Mouse (Mus musculus) E14TG2a.4 (cell line): ENCODE measurements around the gene Ntn5.

Experiments
- H3K27me3 ChIP-seq: 2 replicates; pipeline ENCODE4 v1.6.1; 2014; ENCODE audit warnings: low read length, control low read depth; ENCODE audit not compliant: insufficient read depth
- H3K36me3 ChIP-seq: 2 replicates; pipeline ENCODE4 v1.6.1; 2014; ENCODE audit warnings: low read length, control low read depth; ENCODE audit not compliant: insufficient read depth
- H3K4me1 ChIP-seq: replicated peaks from 2 replicates; pipeline ENCODE4 v1.6.1; 2014; ENCODE audit warnings: low read depth, low read length, control low read depth
- H3K4me3 ChIP-seq: replicated peaks from 2 replicates; pipeline ENCODE4 v1.5.1; 2014; ENCODE audit warnings: mild to moderate bottlenecking, low read length
- H3K9me3 ChIP-seq: 2 replicates; pipeline ENCODE4 v1.6.1; 2014; ENCODE audit warnings: low read length, control low read depth
- CTCF ChIP-seq: conservative IDR thresholded peaks from 2 replicates; pipeline ENCODE4 v1.5.1; 2014; ENCODE audit warnings: low read length
- NANOG ChIP-seq: IDR thresholded peaks from 2 replicates; pipeline ENCODE4 v1.6.1; 2014; ENCODE audit warnings: borderline replicate concordance, low read length, mixed read lengths
- POU5F1 ChIP-seq: IDR thresholded peaks from 2 replicates; pipeline ENCODE4 v1.6.1; 2014; ENCODE audit warnings: low read length, borderline replicate concordance

Gene Ntn5

DNA sequence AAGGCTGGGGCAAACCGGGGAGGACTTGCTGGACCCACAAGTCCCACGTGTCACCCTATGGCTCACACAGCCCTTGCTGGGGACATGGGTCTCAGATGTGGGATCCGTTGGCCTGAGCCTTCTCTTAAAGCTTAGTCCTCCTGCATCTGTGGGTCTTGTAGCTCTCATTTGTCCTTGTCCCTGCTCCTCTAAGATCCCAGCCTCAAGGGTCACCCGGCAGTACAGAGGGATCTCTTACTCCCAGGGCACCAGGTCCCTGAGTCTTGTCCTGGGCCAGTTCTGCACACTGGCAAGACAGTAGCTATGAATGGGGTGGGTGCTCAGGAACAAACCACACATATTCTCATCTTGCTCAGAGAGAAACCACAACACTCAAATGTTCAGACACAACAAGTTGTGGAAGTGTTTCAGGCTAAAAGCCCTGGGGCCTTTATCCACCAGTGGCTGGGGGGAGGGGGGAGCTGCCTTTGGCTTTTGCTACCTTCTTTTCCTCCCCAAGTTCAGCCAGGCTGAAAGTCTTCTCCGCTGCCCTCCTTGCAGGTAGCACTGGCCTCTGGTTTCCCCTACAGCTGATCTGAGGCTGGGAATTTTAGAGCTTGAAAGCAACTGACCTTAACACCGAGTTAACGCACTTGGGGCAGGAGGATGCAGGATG, at the start of gene Ntn5:
Ntn5 (plus strand) TSS at position 627 of the 655 bp plus-strand sequence.
- TF ChIP-seq CTCF (no peak), NANOG (no peak), POU5F1 (no peak)
- Histone ChIP-seq H3K4me3 (peak within 1 kb of the TSS; percentile 48), H3K9me3 (no peaks in the 10 kb centered on the region), H3K36me3 (no peaks in the 10 kb centered on the region; the same call in 1 of the 2 replicates), H3K27me3 (peaks cover 10% of the 10 kb centered on the region), H3K4me1 (peaks cover 44% of the 10 kb centered on the region)

DNA sequence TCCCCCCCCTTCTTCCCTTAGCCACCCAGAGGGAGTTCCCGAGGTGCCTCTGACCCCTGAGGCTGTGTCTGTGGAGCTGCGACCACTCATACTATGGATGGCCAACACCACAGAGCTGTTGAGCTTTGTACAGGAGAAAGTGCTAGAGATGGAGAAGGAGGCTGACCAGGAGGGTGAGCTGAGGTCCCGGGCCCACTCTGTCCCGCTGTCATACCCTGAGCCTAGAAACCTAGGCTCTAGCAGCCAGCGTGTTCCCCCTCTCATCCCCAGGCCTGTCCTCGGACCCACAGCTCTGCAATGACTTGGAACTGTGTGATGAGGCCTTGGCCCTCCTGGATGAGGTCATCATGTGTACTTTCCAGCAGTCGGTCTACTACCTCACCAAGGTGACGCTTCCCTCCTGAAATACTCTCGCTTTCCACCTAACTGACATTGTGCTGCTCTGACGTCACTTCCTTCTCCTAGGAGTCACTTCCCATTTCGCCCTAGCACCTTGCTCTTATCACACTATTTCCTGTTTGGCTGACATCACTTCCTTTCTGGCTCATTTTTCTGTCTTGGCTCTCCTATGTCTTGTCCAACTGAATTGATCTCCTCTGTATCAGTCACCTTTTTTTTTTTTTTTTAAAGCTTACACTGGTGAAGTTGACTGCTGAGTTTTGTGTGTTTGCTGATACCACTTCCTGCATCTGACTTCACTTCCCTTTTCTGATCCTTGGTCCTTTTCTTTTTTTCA, 48.7 kb upstream of the Ntn5 start:
- H3K4me3 ChIP-seq: no peak overlapping the region
- H3K27me3 ChIP-seq: peaks cover 43% of the 10 kb centered on the region
- TF ChIP-seq NANOG: no peak
- no peak for TF ChIP-seq CTCF
- TF ChIP-seq POU5F1: no peak
- no peaks in the 10 kb centered on the region for H3K9me3 ChIP-seq
- peaks cover 16% of the 10 kb centered on the region for H3K36me3 ChIP-seq
- peaks cover 70% of the 10 kb centered on the region for H3K4me1 ChIP-seq

DNA sequence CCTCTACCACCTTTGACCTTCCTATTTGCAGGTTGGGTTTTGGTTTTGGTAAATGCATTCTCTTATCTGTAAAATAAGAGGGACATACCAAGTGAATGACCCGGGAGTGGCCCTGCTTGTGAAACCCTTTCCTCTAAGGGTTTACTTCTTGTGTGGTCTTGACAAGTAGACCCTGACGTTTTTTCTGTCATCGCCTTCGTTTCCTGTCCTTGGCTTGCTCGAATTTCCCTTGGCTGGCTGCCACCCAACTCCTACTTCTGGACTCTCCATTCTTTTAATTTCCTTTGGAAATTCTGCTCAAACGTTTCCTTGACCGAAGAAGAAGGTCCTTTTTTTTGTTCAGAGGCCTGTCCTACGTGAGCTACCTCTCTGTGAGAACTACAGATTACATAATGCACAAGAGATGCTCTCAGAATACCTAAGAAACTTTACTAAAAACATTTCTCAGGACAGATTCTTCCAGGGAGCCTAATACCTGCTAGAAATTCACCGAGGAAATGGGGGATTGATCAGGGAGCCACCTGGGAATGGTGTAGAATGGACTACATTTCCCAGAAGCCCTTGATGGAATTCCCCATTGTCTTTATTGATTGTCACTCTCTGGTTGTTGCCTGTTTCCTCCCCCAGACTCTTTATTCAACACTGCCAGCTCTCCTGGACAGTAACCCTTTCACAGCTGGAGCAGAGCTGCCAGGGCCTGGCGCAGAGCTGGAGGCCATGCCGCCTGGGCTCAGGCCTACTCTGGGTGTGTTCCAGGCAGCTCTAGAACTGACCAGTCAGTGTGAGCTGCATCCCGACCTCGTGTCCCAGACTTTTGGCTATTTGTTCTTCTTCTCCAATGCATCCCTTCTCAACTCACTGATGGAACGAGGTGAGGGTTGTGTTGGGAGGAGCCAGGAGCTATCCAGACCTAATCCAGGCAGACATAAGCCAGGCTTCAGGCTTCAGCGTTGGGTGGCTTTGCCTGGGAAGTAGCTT, 47.8 kb upstream of the Ntn5 start:
- TF ChIP-seq CTCF (no peak), POU5F1 (no peak), NANOG (no peak; the same call in 1 of the 2 replicates)
- Histone ChIP-seq H3K4me3 (no peak overlapping the region), H3K36me3 (peaks cover 16% of the 10 kb centered on the region)

DNA sequence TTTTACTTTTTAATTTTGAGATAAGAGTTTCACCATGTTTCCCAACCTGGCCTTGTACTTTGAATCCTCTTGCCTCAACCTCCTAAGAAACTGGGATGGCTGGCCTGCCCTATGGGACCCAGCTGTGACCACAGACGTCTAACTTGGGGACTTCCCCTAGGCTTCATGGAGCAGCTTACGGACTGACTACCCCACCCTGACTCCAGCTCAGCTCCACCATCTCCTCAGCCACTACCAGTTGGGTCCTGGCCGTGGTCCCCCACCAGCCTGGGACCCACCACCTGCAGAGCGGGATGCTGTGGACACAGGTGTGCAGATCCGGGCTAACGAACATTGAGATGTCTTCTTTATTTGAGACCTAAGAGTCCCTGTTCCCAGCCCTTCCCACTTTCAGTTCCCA, 46.1 kb upstream of the Ntn5 start:
- Histone ChIP-seq H3K4me3 (no peak overlapping the region), H3K4me1 (peaks cover 83% of the 10 kb centered on the region), H3K9me3 (no peaks in the 10 kb centered on the region), H3K36me3 (peaks cover 16% of the 10 kb centered on the region), H3K27me3 (peaks cover 50% of the 10 kb centered on the region)
- no peak for TF ChIP-seq CTCF
- no peak for TF ChIP-seq NANOG
- no peak for TF ChIP-seq POU5F1

More for the DNA sequence above, 47.8 kb upstream of the Ntn5 start:
- peaks cover 70% of the 10 kb centered on the region for H3K4me1 ChIP-seq
- H3K27me3 ChIP-seq: peaks cover 49% of the 10 kb centered on the region
- no peaks in the 10 kb centered on the region for H3K9me3 ChIP-seq

DNA sequence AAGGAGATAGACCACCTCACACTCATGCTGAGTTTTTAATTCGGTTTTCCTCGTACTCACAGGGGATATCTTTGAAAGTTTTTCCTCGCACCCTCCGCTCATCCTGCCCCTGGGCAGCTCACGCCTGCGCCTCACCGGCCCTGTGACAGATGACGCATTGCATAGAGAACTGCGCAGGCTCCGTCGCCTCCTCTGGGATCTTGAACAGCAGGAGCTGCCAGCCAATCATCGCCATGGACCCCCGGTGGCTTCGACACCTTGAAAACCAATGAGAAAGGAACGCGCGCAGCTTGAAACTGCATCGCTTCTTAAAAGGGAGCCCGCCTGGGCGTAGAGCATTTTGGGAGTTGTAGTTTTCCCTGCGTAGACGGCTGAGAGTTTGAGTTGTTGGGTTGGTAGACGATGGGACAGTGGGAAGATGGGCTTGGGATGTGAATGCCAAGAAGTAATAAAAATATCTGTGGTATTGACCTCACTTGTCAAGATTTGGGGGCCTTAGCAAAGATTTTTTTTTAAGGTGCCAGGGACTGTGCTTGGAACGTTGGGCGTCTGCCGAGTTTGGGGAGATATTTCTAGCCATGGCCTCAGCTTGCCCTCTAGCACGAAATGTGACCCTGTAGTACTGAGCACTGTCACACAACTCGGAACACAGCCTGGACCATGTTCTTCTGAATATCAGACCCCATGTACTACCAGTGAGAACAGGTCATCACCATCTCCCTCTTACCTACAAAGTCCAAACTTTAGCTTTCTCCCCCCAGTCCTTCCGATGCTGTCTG, 45.0 kb upstream of the Ntn5 start:
- Histone ChIP-seq H3K4me1 (peaks cover 83% of the 10 kb centered on the region), H3K9me3 (no peaks in the 10 kb centered on the region)
- TF ChIP-seq POU5F1 (no peak), CTCF (no peak), NANOG (no peak)

DNA sequence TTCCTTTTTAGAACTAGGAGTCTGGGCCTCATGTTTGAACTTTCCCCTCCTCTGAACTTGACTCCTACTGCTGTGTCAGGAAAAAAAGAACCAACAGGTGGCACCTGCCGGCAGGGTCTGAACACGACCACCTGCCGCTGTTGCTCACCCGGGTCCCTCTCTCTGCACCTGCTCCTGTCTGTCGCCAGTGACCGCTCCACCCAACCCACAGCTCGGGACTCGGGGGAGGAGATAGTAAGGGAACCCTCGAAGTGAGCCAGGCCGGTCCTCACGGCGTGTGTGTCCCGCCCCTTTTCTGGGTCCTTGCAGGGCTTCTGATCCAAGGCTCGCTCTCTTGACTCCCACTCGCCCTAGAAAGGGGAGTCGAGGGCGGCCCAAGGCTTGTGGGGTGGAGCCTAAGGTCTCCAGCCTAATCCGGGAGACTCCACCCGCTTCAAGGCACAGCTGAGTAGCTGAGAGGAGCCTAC, 44.2 kb upstream of the Ntn5 start, which contains the start of gene Mamstr:
Mamstr (plus strand) TSS at position 417 of the 467 bp plus-strand sequence.
- TF ChIP-seq CTCF (no peak), NANOG (no peak), POU5F1 (no peak)
- Histone ChIP-seq H3K36me3 (peaks cover 16% of the 10 kb centered on the region), H3K4me3 (peak within 1 kb of the TSS; percentile 35), H3K9me3 (no peaks in the 10 kb centered on the region), H3K4me1 (peaks cover 90% of the 10 kb centered on the region), H3K27me3 (peaks cover 47% of the 10 kb centered on the region)

More for the DNA sequence above, 45.0 kb upstream of the Ntn5 start:
- peaks cover 41% of the 10 kb centered on the region for H3K27me3 ChIP-seq
- H3K4me3 ChIP-seq: peak overlapping the region; percentile 35
- peaks cover 16% of the 10 kb centered on the region for H3K36me3 ChIP-seq

DNA sequence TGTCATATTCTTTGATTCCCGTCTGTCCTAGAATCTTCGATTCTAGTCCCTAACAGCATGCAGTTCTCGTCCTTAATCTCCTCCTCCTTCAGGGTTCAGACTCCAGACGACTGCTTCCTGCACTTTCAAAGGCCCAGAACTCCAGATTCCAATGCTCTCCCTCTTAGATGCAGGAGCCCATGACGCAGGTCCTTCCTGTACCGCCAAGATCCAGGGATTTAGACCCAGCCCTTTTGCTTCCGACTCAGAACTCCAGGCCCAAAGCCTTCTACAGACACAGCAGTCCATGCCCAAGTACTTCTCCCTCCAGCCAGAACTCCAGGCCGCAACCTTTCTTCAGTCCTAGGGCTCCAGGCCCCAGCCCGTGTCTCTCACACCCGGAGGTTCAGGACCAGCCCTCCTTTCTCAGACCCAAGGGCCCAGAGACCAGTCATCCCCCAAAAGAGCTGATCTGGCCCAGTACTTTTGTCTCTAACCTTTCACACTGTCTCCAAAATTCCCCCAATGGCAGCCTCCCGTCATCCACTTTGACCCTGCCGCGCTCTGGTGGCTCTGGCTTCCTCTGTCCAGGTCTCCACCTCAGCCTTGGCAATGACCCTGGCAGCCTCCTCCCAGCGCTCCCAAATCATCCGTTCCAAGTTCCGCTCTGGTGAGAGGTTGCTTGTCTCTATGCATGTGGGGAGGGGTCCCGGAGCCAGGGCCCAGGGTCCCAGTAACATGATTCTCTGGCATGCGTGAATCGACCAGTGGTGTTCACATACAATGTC, 43.4 kb upstream of the Ntn5 start:
- TF ChIP-seq NANOG: no peak
- no peak for TF ChIP-seq CTCF
- no peak for TF ChIP-seq POU5F1
- peaks cover 87% of the 10 kb centered on the region for H3K4me1 ChIP-seq
- H3K27me3 ChIP-seq: peaks cover 52% of the 10 kb centered on the region
- H3K9me3 ChIP-seq: no peaks in the 10 kb centered on the region
- no peak overlapping the region for H3K4me3 ChIP-seq
- H3K36me3 ChIP-seq: peaks cover 16% of the 10 kb centered on the region
